11 mouse cellular contexts compared by ENCODE assay signal in the genomic region with DNA sequence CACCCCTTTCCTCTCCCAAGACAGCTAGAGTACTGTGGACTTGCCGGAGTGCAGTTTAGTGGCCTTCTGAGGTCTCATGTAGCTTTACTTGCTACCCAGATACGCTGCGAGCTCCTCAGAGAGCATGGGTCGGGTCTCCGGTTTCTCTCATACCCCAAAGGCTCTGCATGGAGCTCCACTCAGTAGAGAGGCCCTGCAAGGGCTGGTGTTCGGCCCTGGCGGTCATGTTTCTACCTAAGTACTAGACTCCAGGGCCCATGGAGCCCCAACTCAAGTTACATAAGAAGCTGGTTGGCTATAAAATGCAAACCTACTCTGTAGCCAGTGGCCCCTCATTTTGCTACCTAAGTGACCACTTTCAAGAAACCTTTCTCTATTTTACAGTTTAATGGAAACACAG. TPM values are rescaled to one million over a fixed set of nuclear protein-coding genes. Genes with fewer than 3 reads are reported as not detected.
DNase-seq lines count a peak whose midpoint lies in the region; ATAC-seq and TF ChIP-seq lines count a peak whose summit lies in the region.
"Had no signal": no experiment of that assay in that cellular context is flagged by ENCODE, and none has a peak within 500 bp of the region (broad histone marks: within the 10 kb centered on the region; RNA-seq: fewer than 3 reads in every experiment).

No protein-coding gene starts in this region.

- 88% methylated on average over 7 of the region's 7 CpGs for WGBS in hindbrain, embryonic 10.5 days
- 96% methylated on average over 7 of the region's 7 CpGs for WGBS in hindbrain, embryonic 14.5 days
- 66% methylated on average over 7 of the region's 7 CpGs for WGBS in lung, postnatal 0 days
- WGBS in limb, embryonic 10.5 days, result 90% methylated on average over 7 of the region's 7 CpGs

- H3K4me2 ChIP-seq in hindbrain, embryonic 14.5 days (replicated peaks), result no peak overlapping the region
- no peak overlapping the region for H3K4me2 ChIP-seq in lung, postnatal 0 days (replicated peaks; ENCODE audit: low read depth, low read length)
- H3K4me2 ChIP-seq: neural tube, embryonic 12.5 days had no signal

- no peaks in the 10 kb centered on the region for H3K9me3 ChIP-seq in hindbrain, embryonic 10.5 days
- no peaks in the 10 kb centered on the region for H3K9me3 ChIP-seq in hindbrain, embryonic 14.5 days (ENCODE audit: control insufficient read depth, low read length)
- H3K9me3 ChIP-seq in lung, postnatal 0 days (ENCODE audit: low read length), result no peaks in the 10 kb centered on the region
- H3K9me3 ChIP-seq in limb, embryonic 10.5 days (replicated peaks), result no peaks in the 10 kb centered on the region
- H3K9me3 ChIP-seq: megakaryocyte, embryonic 14.5 days; neural tube, embryonic 12.5 days had no signal

- H3K36me3 ChIP-seq in hindbrain, embryonic 10.5 days, result peaks cover 37% of the 10 kb centered on the region
- H3K36me3 ChIP-seq in hindbrain, embryonic 14.5 days (replicated peaks; ENCODE audit: control insufficient read depth, insufficient read depth), result peaks cover 3% of the 10 kb centered on the region; the same call in 1 of the 2 replicates
- no peaks in the 10 kb centered on the region for H3K36me3 ChIP-seq in lung, postnatal 0 days (ENCODE audit: insufficient read depth, low read length)
- H3K36me3 ChIP-seq in limb, embryonic 10.5 days, result peaks cover 42% of the 10 kb centered on the region

- H3K27me3 ChIP-seq in hindbrain, embryonic 10.5 days (ENCODE audit: insufficient read depth, poor library complexity, severe bottlenecking), result no peaks in the 10 kb centered on the region
- H3K27me3 ChIP-seq in hindbrain, embryonic 14.5 days (ENCODE audit: control insufficient read depth, insufficient read depth, low read length), result no peaks in the 10 kb centered on the region
- H3K27me3 ChIP-seq in lung, postnatal 0 days (replicated peaks; ENCODE audit: insufficient read depth, low read length), result no peaks in the 10 kb centered on the region
- no peaks in the 10 kb centered on the region for H3K27me3 ChIP-seq in limb, embryonic 10.5 days (ENCODE audit: low read depth, poor library complexity, severe bottlenecking)
- H3K27me3 ChIP-seq: megakaryocyte, embryonic 14.5 days; neural tube, embryonic 12.5 days had no signal

- H3K9ac ChIP-seq in hindbrain, embryonic 14.5 days, result no peak overlapping the region
- no peak overlapping the region for H3K9ac ChIP-seq in lung, postnatal 0 days (replicated peaks; ENCODE audit: low read depth)
- H3K9ac ChIP-seq: neural tube, embryonic 12.5 days had no signal

- no peak for TF ChIP-seq EP300 in lung, postnatal 0 days (IDR thresholded peaks at IDR 0.05)

- H3K27ac ChIP-seq in hindbrain, embryonic 10.5 days, result peak overlapping the region; percentile 70
- H3K27ac ChIP-seq in hindbrain, embryonic 14.5 days, result no peak overlapping the region
- H3K27ac ChIP-seq in lung, postnatal 0 days (ENCODE audit: low read length), result peak overlapping the region; percentile 15; the same call in 1 of the 2 replicates
- peak overlapping the region; percentile 88 for H3K27ac ChIP-seq in limb, embryonic 10.5 days
- H3K27ac ChIP-seq: neural tube, embryonic 12.5 days had no signal

- H3K4me3 ChIP-seq in hindbrain, embryonic 10.5 days, result no peak overlapping the region
- no peak overlapping the region for H3K4me3 ChIP-seq in hindbrain, embryonic 14.5 days (replicated peaks; ENCODE audit: low read length)
- no peak overlapping the region for H3K4me3 ChIP-seq in lung, postnatal 0 days (ENCODE audit: low read depth, low read length)
- H3K4me3 ChIP-seq in limb, embryonic 10.5 days, result no peak overlapping the region; the same call in 1 of the 2 replicates
- H3K4me3 ChIP-seq: megakaryocyte, embryonic 14.5 days; neural tube, embryonic 12.5 days had no signal

- H3K4me1 ChIP-seq in hindbrain, embryonic 10.5 days (replicated peaks), result peaks cover 94% of the 10 kb centered on the region
- peaks cover 35% of the 10 kb centered on the region for H3K4me1 ChIP-seq in hindbrain, embryonic 14.5 days (replicated peaks; ENCODE audit: control insufficient read depth, insufficient read depth, low read length)
- peaks cover 60% of the 10 kb centered on the region; the same call in 1 of the 2 replicates for H3K4me1 ChIP-seq in lung, postnatal 0 days (ENCODE audit: insufficient read depth, low read depth, low read length)
- H3K4me1 ChIP-seq in limb, embryonic 10.5 days, result peaks cover 97% of the 10 kb centered on the region

- no peak for TF ChIP-seq CTCF in lung, postnatal 0 days (IDR thresholded peaks at IDR 0.05)

- no peak for ATAC-seq in hindbrain, embryonic 14.5 days (ENCODE audit: low FRiP score)
- ATAC-seq in lung, postnatal 0 days, result no peak
- ATAC-seq: forebrain, embryonic 14.5 days had no signal

- no peak for DNase-seq in hindbrain, embryonic 10.5 days (ENCODE audit: low spot score)
- DNase-seq in hindbrain, embryonic 14.5 days (ENCODE audit: low spot score), result no peak
- no peak for DNase-seq in lung, postnatal 0 days (ENCODE audit: low spot score)
- DNase-seq in lung, adult 18-20 months, result no peak
- no peak for DNase-seq in limb, embryonic 10.5 days (ENCODE audit: low spot score)
- DNase-seq in cerebellum, postnatal 25 days, result no peak
- DNase-seq in right cerebral cortex, postnatal 10 days (ENCODE audit: low spot score in 2 of 2), result no peak
- DNase-seq: cerebellum, postnatal 36 days had no signal

RNA-seq across cellular contexts. Expression of gene Actn4, which starts 13.4 kb away (rescaled TPM):
- polyA plus RNA-seq in hindbrain, embryonic 10.5 days (2016; fragmentation: Nextera tagmentation; extraction: Ambion mirVana), result 216 and 245 TPM in 2 replicates
- polyA plus RNA-seq in hindbrain, embryonic 14.5 days (2014; fragmentation: Nextera tagmentation; extraction: Ambion mirVana), result 133 and 147 TPM in 2 replicates
- 202 and 218 TPM in 2 replicates for polyA plus RNA-seq in lung, postnatal 0 days (2015; fragmentation: Nextera tagmentation; extraction: Ambion mirVana)
- polyA plus RNA-seq in limb, embryonic 10.5 days (2016; fragmentation: Nextera tagmentation; extraction: Ambion mirVana), result 253 and 285 TPM in 2 replicates

RNA-seq across cellular contexts. Expression of gene Eif3k, which starts 32.9 kb away (rescaled TPM):
- polyA plus RNA-seq in hindbrain, embryonic 10.5 days (2016; fragmentation: Nextera tagmentation; extraction: Ambion mirVana), result 426 and 432 TPM in 2 replicates
- 291 and 321 TPM in 2 replicates for polyA plus RNA-seq in hindbrain, embryonic 14.5 days (2014; fragmentation: Nextera tagmentation; extraction: Ambion mirVana)
- polyA plus RNA-seq in lung, postnatal 0 days (2015; fragmentation: Nextera tagmentation; extraction: Ambion mirVana), result 287 and 294 TPM in 2 replicates
- 446 and 467 TPM in 2 replicates for polyA plus RNA-seq in limb, embryonic 10.5 days (2016; fragmentation: Nextera tagmentation; extraction: Ambion mirVana)

RNA-seq across cellular contexts. Expression of gene Map4k1, which starts 33.1 kb away (rescaled TPM):
- 8.8 and 9.0 TPM in 2 replicates for polyA plus RNA-seq in hindbrain, embryonic 10.5 days (2016; fragmentation: Nextera tagmentation; extraction: Ambion mirVana)
- polyA plus RNA-seq in hindbrain, embryonic 14.5 days (2014; fragmentation: Nextera tagmentation; extraction: Ambion mirVana), result 8.6 and 10.4 TPM in 2 replicates
- polyA plus RNA-seq in lung, postnatal 0 days (2015; fragmentation: Nextera tagmentation; extraction: Ambion mirVana), result 2.0 and 3.5 TPM in 2 replicates
- 18.9 and 19.4 TPM in 2 replicates for polyA plus RNA-seq in limb, embryonic 10.5 days (2016; fragmentation: Nextera tagmentation; extraction: Ambion mirVana)
